Mouse (Mus musculus) erythroblast, adult 5-6 weeks (primary cell): ENCODE results near the gene Gm20816. TPM values are rescaled to one million over a fixed set of nuclear protein-coding genes. Genes with fewer than 3 reads are reported as not detected.
"Not testable (repeated sequence)": the region's sequence is repeated elsewhere in the genome, so short reads cannot be mapped to it uniquely, and the experiment has no call there.

Experiments
- ATAC-seq: replicated peaks from 2 replicates; pipeline ENCODE4 v1.8.0; 2016; ENCODE audit warnings: moderate number of reproducible peaks, mild to moderate bottlenecking, moderate TSS enrichment, inconsistent platforms; ENCODE audit not compliant: poor library complexity, low FRiP score, severe bottlenecking
- total RNA-seq, 2 experiments: library from RNA; stranded (forward) in 1 of 2; stranded (reverse) in 1 of 2; fragments of 150-400 nt in 1 of 2; fragments of 200-764, 138-1000 nt in 1 of 2; gene quantifications; 2 replicates each; pipeline versions ENCODE4 v1.2.3 to v1.2.4; 2015 to 2017; ENCODE audit warnings: low replicate concordance in 2 of 2

Gene Gm20816
- not detected in 2 replicates for total RNA-seq (2015; ENCODE audit: low replicate concordance)
- not detected in 2 replicates for total RNA-seq (2017; ENCODE audit: low replicate concordance)

DNA sequence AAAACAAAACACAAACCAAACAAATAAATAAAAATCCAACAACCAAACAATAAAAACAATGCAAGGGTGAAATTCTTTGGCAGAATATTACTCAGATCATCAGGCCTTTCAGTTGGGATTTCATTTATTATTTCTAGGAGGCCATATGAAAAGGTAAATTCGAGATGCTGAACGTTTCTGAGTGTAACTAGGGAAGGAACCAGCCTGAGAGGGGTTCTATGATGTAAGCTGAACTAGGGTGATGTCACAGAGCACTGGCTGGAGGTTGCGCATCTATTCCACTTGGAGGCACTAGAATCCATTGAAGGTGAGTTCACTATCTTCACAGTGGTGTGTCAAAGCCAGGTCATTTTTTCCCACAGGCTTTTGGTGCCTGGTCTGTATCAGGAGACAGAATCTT, at the start of gene Gm20816:
Gm20816 (plus strand) TSS at position 301 of the 400 bp plus-strand sequence.
- not testable (repeated sequence) for ATAC-seq

Other genes with a start within 250 kb of the Gm20816 start
- gene Gm20937, start 243.1 kb upstream of the Gm20816 start, total RNA-seq (2015; ENCODE audit: low replicate concordance), result not detected in 2 replicates
- gene Gm20937, start 243.1 kb upstream of the Gm20816 start, total RNA-seq (2017; ENCODE audit: low replicate concordance), result not detected in 2 replicates